Mouse (Mus musculus) kidney, postnatal 0 days (tissue): ENCODE results near the gene Tmem63c. TPM values are rescaled to one million over a fixed set of nuclear protein-coding genes. Genes with fewer than 3 reads are reported as not detected.
A peak's percentile ranks its signal among the peaks of the same experiment; 100 is the strongest.

Source experiments
- ATAC-seq: fragments of 200-750 bp; cut with Nextera tagmentation; replicated peaks from 2 replicates; pipeline ENCODE4 v1.8.0; 2017; ENCODE audit warnings: low read depth, moderate number of reproducible peaks, moderate TSS enrichment, moderate library complexity; ENCODE audit not compliant: low FRiP score
- DNase-seq: peaks from one replicate; pipeline ENCODE4 v3.0.0-alpha.2; 2016; ENCODE audit warnings: low spot score
- H3K27ac ChIP-seq: fragments of 300-500 bp; sonication (generic); 2 replicates; pipeline ENCODE4 v1.5.1; 2014; ENCODE audit warnings: mild to moderate bottlenecking
- H3K27me3 ChIP-seq: fragments of 300-500 bp; sonication (generic); 2 replicates; pipeline ENCODE4 v1.6.1; 2014; ENCODE audit warnings: low read length, mixed read lengths; ENCODE audit not compliant: insufficient read depth
- H3K36me3 ChIP-seq: fragments of 300-500 bp; sonication (generic); 2 replicates; pipeline ENCODE4 v1.6.1; 2014; ENCODE audit warnings: low read length, mixed read lengths; ENCODE audit not compliant: insufficient read depth
- H3K4me1 ChIP-seq: fragments of 300-500 bp; sonication (generic); replicated peaks from 2 replicates; pipeline ENCODE4 v1.6.1; 2014; ENCODE audit warnings: antibody characterized with exemption, low read length, mixed read lengths; ENCODE audit not compliant: insufficient read depth
- H3K4me2 ChIP-seq: fragments of 300-500 bp; sonication (generic); 2 replicates; pipeline ENCODE4 v1.6.1; 2014; ENCODE audit warnings: mild to moderate bottlenecking, low read length, moderate library complexity, mixed read lengths
- H3K4me3 ChIP-seq: fragments of 300-500 bp; sonication (generic); replicated peaks from 2 replicates; pipeline ENCODE4 v1.5.1; 2014; ENCODE audit warnings: low read depth, low read length
- H3K9ac ChIP-seq: fragments of 300-500 bp; sonication (generic); 2 replicates; pipeline ENCODE4 v1.6.1; 2014; ENCODE audit warnings: low read depth, low read length
- H3K9me3 ChIP-seq: fragments of 300-500 bp; sonication (generic); replicated peaks from 2 replicates; pipeline ENCODE4 v1.6.1; 2016; ENCODE audit warnings: low read length, inconsistent platforms, mixed read lengths
- CTCF ChIP-seq: IDR thresholded peaks from 2 replicates; pipeline ENCODE4 v1.5.1; 2016; ENCODE audit warnings: antibody characterized with exemption, low read depth, mild to moderate bottlenecking, moderate library complexity
- WGBS: fragments of 180-500 bp; shearing (Covaris S2); extraction: QIAGEN DNeasy Blood & Tissue Kit; methylation state at CpG from one replicate; pipeline ENCODE4 v1.1.7; 2014; 5-methylcytosine and 5-hydroxymethylcytosine counted together
- polyA plus RNA-seq: library from polyadenylated mRNA; unstranded; fragments of >200 nt; fragmentation: Nextera tagmentation; extraction: Ambion mirVana; gene quantifications from 2 replicates; pipeline ENCODE4 v1.2.1, GENCODE M21; 2015

Gene Tmem63c
- polyA plus RNA-seq, 1 experiment from 2014 or later = 0.08 TPM

GRCm38 (mm10) chr12:86999283-86999820, 21.8 kb upstream of the Tmem63c start:
- WGBS = 71% methylated on average over 10 of the region's 10 CpGs

DNA sequence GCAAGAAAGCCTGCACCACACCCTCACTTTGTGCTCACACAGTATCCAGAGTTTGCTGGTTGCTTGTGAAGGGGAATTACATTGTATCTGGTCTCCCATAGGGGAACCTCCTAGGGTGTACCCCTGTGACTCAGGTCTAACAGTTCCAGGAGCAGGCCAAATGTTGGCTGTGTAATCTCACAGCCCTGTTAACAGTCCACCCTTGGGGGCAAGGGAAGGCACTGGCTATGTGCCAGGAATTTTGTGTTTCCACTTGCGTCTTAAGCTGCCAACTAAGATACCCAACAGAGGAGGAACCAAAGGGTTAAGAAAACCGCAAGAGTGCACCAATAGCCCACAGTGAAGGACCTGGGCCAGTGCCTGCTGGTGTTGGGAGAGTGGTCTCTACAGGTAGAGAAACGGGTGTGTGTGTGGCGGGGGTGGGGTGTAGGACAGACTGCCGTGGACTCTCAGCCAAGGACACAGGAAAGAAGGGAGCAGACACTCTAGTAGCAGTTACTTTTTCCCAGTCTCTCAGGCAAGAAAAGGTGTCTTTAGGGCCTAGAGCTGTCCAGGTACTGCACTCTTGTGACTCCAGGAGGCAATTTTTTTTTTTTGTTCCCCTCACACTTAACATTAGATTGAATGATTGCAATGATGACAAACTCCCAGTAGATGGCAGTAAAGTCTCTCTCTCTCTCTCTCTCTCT, 20.8 kb upstream of the Tmem63c start:
- peak; percentile 65 for TF ChIP-seq CTCF

More at GRCm38 (mm10) chr12:86999283-86999820, 21.8 kb upstream of the Tmem63c start:
- Histone ChIP-seq H3K27ac (no peak overlapping the region), H3K27me3 (no peaks in the 10 kb centered on the region), H3K4me3 (no peak overlapping the region), H3K4me2 (no peak overlapping the region), H3K36me3 (no peaks in the 10 kb centered on the region), H3K4me1 (no peaks in the 10 kb centered on the region), H3K9me3 (no peaks in the 10 kb centered on the region), H3K9ac (no peak overlapping the region)
- DNase-seq = no peak
- no peak for TF ChIP-seq CTCF
- no peak for ATAC-seq

DNA sequence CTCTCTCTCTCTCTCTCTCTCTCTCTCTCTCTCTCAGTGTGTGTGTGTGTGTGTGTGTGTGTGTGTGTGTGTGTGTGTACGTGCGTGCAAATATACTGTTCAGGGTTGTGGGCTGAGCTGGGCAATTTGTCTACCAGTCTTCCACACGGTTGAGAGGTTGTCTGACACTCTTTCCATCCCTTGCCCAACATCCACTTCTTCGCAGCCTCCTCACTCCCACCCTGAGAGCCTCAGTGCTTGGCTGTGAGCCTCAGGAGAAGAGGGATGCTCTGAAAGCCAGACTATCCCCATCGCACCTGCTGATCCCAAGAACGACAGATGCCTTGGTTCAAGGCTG, 20.3 kb upstream of the Tmem63c start:
- 36% methylated on average over 6 of the region's 6 CpGs for WGBS
- Histone ChIP-seq H3K9ac (no peak overlapping the region), H3K4me1 (no peaks in the 10 kb centered on the region), H3K9me3 (no peaks in the 10 kb centered on the region), H3K36me3 (no peaks in the 10 kb centered on the region), H3K27me3 (no peaks in the 10 kb centered on the region), H3K27ac (no peak overlapping the region), H3K4me2 (no peak overlapping the region), H3K4me3 (no peak overlapping the region)
- DNase-seq (no peak), ATAC-seq (no peak)
- no peak for TF ChIP-seq CTCF

More for the DNA sequence above, 20.8 kb upstream of the Tmem63c start:
- DNase-seq (peak; percentile 66), ATAC-seq (no peak)
- H3K36me3 ChIP-seq = no peaks in the 10 kb centered on the region
- no peak overlapping the region for H3K9ac ChIP-seq
- no peaks in the 10 kb centered on the region for H3K9me3 ChIP-seq
- WGBS = 60% methylated on average over 5 of the region's 5 CpGs
- no peak overlapping the region for H3K4me3 ChIP-seq
- no peak overlapping the region for H3K27ac ChIP-seq
- no peaks in the 10 kb centered on the region for H3K4me1 ChIP-seq
- no peaks in the 10 kb centered on the region for H3K27me3 ChIP-seq
- H3K4me2 ChIP-seq = no peak overlapping the region

DNA sequence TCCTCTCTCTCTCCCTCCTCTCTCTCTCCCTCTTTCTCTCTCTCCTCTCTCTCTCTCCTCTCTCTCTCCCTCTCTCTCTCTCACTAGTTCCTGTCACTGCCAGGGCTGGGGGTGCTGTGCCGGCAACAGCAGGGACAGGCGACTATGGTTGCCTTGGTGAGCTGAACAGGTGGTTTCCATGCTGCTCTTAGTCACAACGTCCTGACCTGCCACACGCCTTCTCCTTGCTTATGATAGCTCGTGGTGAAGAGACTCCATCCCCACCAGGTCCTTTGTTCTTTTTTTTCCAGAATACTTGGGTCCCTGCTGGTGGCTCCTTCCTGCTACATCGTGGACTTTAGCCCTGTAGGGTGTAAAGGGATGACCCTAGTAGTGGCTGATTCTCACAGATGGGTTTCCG, 18.9 kb upstream of the Tmem63c start:
- ATAC-seq = no peak

DNA sequence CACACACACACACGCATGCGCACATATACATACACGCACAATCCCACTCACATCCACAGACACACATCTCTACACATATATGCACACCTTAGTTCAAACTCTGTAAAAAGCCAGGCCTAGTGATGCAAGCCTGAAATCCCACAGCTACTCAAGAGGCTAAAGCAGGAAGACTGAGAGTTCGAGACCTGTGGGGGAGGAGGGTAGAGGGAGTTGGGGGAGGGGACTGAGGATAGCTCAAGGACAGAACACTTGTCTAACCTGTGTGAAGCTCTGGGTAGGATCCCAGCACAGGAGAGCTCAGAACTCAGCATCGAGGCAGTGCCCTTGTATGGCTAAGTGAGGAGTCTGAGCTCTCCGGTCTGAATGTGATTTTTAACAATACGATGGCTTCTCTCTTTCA, 18.3 kb upstream of the Tmem63c start:
- no peaks in the 10 kb centered on the region for H3K9me3 ChIP-seq
- no peak overlapping the region for H3K4me2 ChIP-seq
- H3K27me3 ChIP-seq = no peaks in the 10 kb centered on the region
- H3K4me3 ChIP-seq = no peak overlapping the region
- TF ChIP-seq CTCF = no peak
- H3K36me3 ChIP-seq = no peaks in the 10 kb centered on the region
- no peak overlapping the region for H3K27ac ChIP-seq
- no peak overlapping the region for H3K9ac ChIP-seq
- no peaks in the 10 kb centered on the region for H3K4me1 ChIP-seq
- WGBS = 79% methylated on average over 7 of the region's 7 CpGs
- ATAC-seq = no peak
- DNase-seq = no peak

More for the DNA sequence above, 18.9 kb upstream of the Tmem63c start:
- TF ChIP-seq CTCF = no peak
- no peak for DNase-seq
- Histone ChIP-seq H3K4me3 (no peak overlapping the region), H3K9ac (no peak overlapping the region), H3K27me3 (no peaks in the 10 kb centered on the region), H3K9me3 (no peaks in the 10 kb centered on the region), H3K4me2 (no peak overlapping the region), H3K4me1 (no peaks in the 10 kb centered on the region), H3K27ac (no peak overlapping the region), H3K36me3 (no peaks in the 10 kb centered on the region)
- WGBS = 58% methylated on average over 7 of the region's 7 CpGs

DNA sequence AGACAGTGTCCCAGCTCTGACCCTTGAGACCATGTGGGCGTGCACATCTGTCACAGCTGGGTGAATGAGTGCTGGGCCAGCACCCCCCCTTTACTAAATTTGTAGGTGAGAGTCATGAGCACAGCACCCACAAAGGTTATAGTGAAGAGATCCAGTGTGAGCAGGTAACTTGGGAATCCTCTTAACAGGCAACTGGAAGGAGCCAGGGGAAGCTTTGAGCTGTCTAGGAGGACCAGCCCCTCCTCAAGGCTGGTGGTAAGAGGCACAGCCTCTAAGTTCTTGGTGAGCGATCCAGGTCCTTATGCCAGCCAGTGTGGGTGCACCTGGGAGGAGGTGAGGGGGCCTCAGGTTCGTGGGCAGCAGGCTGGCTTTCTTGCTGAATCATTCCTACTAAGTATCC, 17.5 kb upstream of the Tmem63c start:
- no peak for TF ChIP-seq CTCF
- no peak for DNase-seq
- 50% methylated on average over 3 of the region's 3 CpGs for WGBS

More for the DNA sequence above, 17.5 kb upstream of the Tmem63c start:
- Histone ChIP-seq H3K36me3 (no peaks in the 10 kb centered on the region), H3K4me2 (no peak overlapping the region), H3K4me1 (no peaks in the 10 kb centered on the region), H3K9ac (no peak overlapping the region), H3K4me3 (no peak overlapping the region), H3K27me3 (no peaks in the 10 kb centered on the region), H3K9me3 (no peaks in the 10 kb centered on the region), H3K27ac (no peak overlapping the region)
- no peak for ATAC-seq
